Mouse (Mus musculus): ENCODE results near the gene Jmjd7.

- TF ChIP-seq TAL1 (conservative IDR thresholded peaks at IDR 0.05; ENCODE audit: low read depth, low read length) (no peak), GATA1 (IDR thresholded peaks at IDR 0.05; ENCODE audit: borderline replicate concordance, low read length) (no peak), GATA2 (IDR thresholded peaks at IDR 0.05; ENCODE audit: borderline replicate concordance, low read depth, low read length) (no peak), CTCF (IDR thresholded peaks at IDR 0.05; ENCODE audit: low read depth, low read length) (no peak)
Observed at GRCm38 (mm10) chr2:120074096-120074495, 46.8 kb downstream of the Jmjd7 start.
